Mouse (Mus musculus) heart, adult 2 months (tissue): ENCODE results near the gene Igsf11.

ENCODE experiments used
- CTCF ChIP-seq: fragments of 200-600 bp; IDR thresholded peaks from 2 replicates; pipeline ENCODE4 v1.8.1; 2022; ENCODE audit warnings: antibody characterized with exemption, mild to moderate bottlenecking, moderate library complexity
- EP300 ChIP-seq: fragments of 200-500 bp; IDR thresholded peaks from 2 replicates; pipeline ENCODE4 v1.6.1; 2011; ENCODE audit warnings: low read depth, low read length, control low read depth; ENCODE audit not compliant: insufficient read depth
- POLR2A ChIP-seq: fragments of 200-500 bp; IDR thresholded peaks from 2 replicates; pipeline ENCODE4 v1.6.1; 2011; ENCODE audit warnings: mild to moderate bottlenecking, low read depth, low read length, control low read depth; ENCODE audit not compliant: insufficient read depth

GRCm38 (mm10) chr16:38960550-38960949 lies 68.1 kb downstream of the Igsf11 start:
- no peak for TF ChIP-seq EP300
- no peak for TF ChIP-seq CTCF
- no peak for TF ChIP-seq POLR2A
